Mouse (Mus musculus) hindbrain, postnatal 0 days (tissue): ENCODE measurements around the gene Opn4. TPM values are rescaled to one million over a fixed set of nuclear protein-coding genes. Genes with fewer than 3 reads are reported as not detected.
A peak's percentile ranks its signal among the peaks of the same experiment; 100 is the strongest.

Experiments
- ATAC-seq: fragments of 200-750 bp; cut with Nextera tagmentation; 2 replicates; pipeline ENCODE4 v1.8.0; 2017; ENCODE audit warnings: mild to moderate bottlenecking, moderate TSS enrichment, moderate library complexity
- DNase-seq: peaks from one replicate; pipeline ENCODE4 v3.0.0-alpha.2; 2015; ENCODE audit warnings: low spot score
- H3K27ac ChIP-seq: fragments of 300-500 bp; sonication (generic); 2 replicates; pipeline ENCODE4 v1.5.1; 2014; ENCODE audit warnings: mild to moderate bottlenecking
- H3K27me3 ChIP-seq: fragments of 300-500 bp; sonication (generic); 2 replicates; pipeline ENCODE4 v1.6.1; 2014; ENCODE audit warnings: low read length, mixed read lengths; ENCODE audit not compliant: insufficient read depth
- H3K36me3 ChIP-seq: fragments of 300-500 bp; sonication (generic); 2 replicates; pipeline ENCODE4 v1.6.1; 2014; ENCODE audit warnings: low read length, mixed read lengths; ENCODE audit not compliant: insufficient read depth
- H3K4me1 ChIP-seq: fragments of 300-500 bp; sonication (generic); 2 replicates; pipeline ENCODE4 v1.6.1; 2014; ENCODE audit warnings: antibody characterized with exemption, low read length, mixed read lengths; ENCODE audit not compliant: insufficient read depth
- H3K4me2 ChIP-seq: fragments of 300-500 bp; sonication (generic); 2 replicates; pipeline ENCODE4 v1.6.1; 2014; ENCODE audit warnings: low read depth, mild to moderate bottlenecking, low read length, moderate library complexity, mixed read lengths
- H3K4me3 ChIP-seq: fragments of 300-500 bp; sonication (generic); 2 replicates; pipeline ENCODE4 v1.5.1; 2014; ENCODE audit warnings: low read length
- H3K9ac ChIP-seq: fragments of 300-500 bp; sonication (generic); replicated peaks from 2 replicates; pipeline ENCODE4 v1.6.1; 2014; ENCODE audit warnings: mild to moderate bottlenecking, low read length, moderate library complexity, mixed read lengths
- H3K9me3 ChIP-seq: fragments of 300-500 bp; sonication (generic); 2 replicates; pipeline ENCODE4 v1.6.1; 2016; ENCODE audit warnings: low read length, mixed read lengths
- CTCF ChIP-seq: IDR thresholded peaks from 2 replicates; pipeline ENCODE4 v1.5.1; 2016; ENCODE audit warnings: antibody characterized with exemption, control low read depth, low read depth
- WGBS: fragments of 180-500 bp; shearing (Covaris S2); extraction: QIAGEN DNeasy Blood & Tissue Kit; methylation state at CpG from one replicate; pipeline ENCODE4 v1.1.7; 2014; 5-methylcytosine and 5-hydroxymethylcytosine counted together
- polyA plus RNA-seq: library from polyadenylated mRNA; unstranded; fragments of >200 nt; fragmentation: Nextera tagmentation; extraction: Ambion mirVana; gene quantifications from 2 replicates; pipeline ENCODE4 v1.2.1, GENCODE M21; 2015
- total RNA-seq: library from RNA; depleted of rRNA; stranded (reverse); fragments of >200 nt; gene quantifications from 2 replicates; pipeline ENCODE4 v1.2.3, GENCODE M21; 2014

Opn4 gene
- total and polyA plus RNA-seq, 2 experiments from 2014 or later = 0.14 TPM; not detected in 1

GRCm38 (mm10) chr14:34614551-34614950 is 14.6 kb upstream of the Opn4 start:
- TF ChIP-seq CTCF = no peak
- 0 out of 2 replicates have a peak, but pooled peaks cover 8% of the 10 kb centered on the region for H3K27me3 ChIP-seq
- H3K27ac ChIP-seq = no peak overlapping the region
- no peaks in the 10 kb centered on the region for H3K36me3 ChIP-seq
- peak overlapping the region; percentile 15 for H3K4me3 ChIP-seq
- WGBS = 15% methylated on average over 15 of the region's 15 CpGs
- H3K9ac ChIP-seq = no peak overlapping the region
- DNase-seq (no peak), ATAC-seq (no peak)
- H3K4me2 ChIP-seq = peak overlapping the region; percentile 51
- H3K4me1 ChIP-seq = no peaks in the 10 kb centered on the region
- no peaks in the 10 kb centered on the region for H3K9me3 ChIP-seq

- TF ChIP-seq CTCF = no peak
- H3K9ac ChIP-seq = no peak overlapping the region
Measured at GRCm38 (mm10) chr14:34613523-34613922, 13.6 kb upstream of the Opn4 start.

GRCm38 (mm10) chr14:34612222-34612621 is 12.3 kb upstream of the Opn4 start:
- Histone ChIP-seq H3K36me3 (no peaks in the 10 kb centered on the region), H3K9me3 (no peaks in the 10 kb centered on the region)

More at GRCm38 (mm10) chr14:34613523-34613922, 13.6 kb upstream of the Opn4 start:
- Histone ChIP-seq H3K36me3 (no peaks in the 10 kb centered on the region), H3K4me3 (no peak overlapping the region), H3K9me3 (no peaks in the 10 kb centered on the region), H3K27ac (no peak overlapping the region), H3K27me3 (0 out of 2 replicates have a peak, but pooled peaks cover 8% of the 10 kb centered on the region), H3K4me2 (no peak overlapping the region), H3K4me1 (no peaks in the 10 kb centered on the region)
- DNase-seq (no peak), ATAC-seq (no peak)
- 63% methylated on average over 6 of the region's 6 CpGs for WGBS

GRCm38 (mm10) chr14:34611591-34611990 is 11.6 kb upstream of the Opn4 start:
- no peaks in the 10 kb centered on the region for H3K36me3 ChIP-seq

More at GRCm38 (mm10) chr14:34612222-34612621, 12.3 kb upstream of the Opn4 start:
- Histone ChIP-seq H3K4me1 (no peaks in the 10 kb centered on the region), H3K27me3 (0 out of 2 replicates have a peak, but pooled peaks cover 8% of the 10 kb centered on the region), H3K9ac (no peak overlapping the region), H3K27ac (no peak overlapping the region), H3K4me3 (no peak overlapping the region), H3K4me2 (no peak overlapping the region)
- DNase-seq (peak; percentile 53), ATAC-seq (no peak)
- WGBS = 41% methylated on average over 4 of the region's 4 CpGs
- peak; percentile 54 for TF ChIP-seq CTCF

GRCm38 (mm10) chr14:34601910-34602309 is 2.0 kb upstream of the Opn4 start:
- 0 out of 2 replicates have a peak, but pooled peaks have one; percentile 18 for ATAC-seq
- Histone ChIP-seq H3K27me3 (no peaks in the 10 kb centered on the region), H3K4me3 (no peak overlapping the region), H3K4me1 (no peaks in the 10 kb centered on the region), H3K9ac (no peak overlapping the region), H3K4me2 (no peak overlapping the region), H3K9me3 (no peaks in the 10 kb centered on the region), H3K36me3 (no peaks in the 10 kb centered on the region), H3K27ac (no peak overlapping the region)
- no peak for TF ChIP-seq CTCF
- no peak for DNase-seq
- 98% methylated on average over 7 of the region's 7 CpGs for WGBS

More at GRCm38 (mm10) chr14:34611591-34611990, 11.6 kb upstream of the Opn4 start:
- 70% methylated on average over 4 of the region's 4 CpGs for WGBS
- Histone ChIP-seq H3K4me3 (no peak overlapping the region), H3K9ac (no peak overlapping the region), H3K4me2 (no peak overlapping the region), H3K9me3 (no peaks in the 10 kb centered on the region), H3K27ac (no peak overlapping the region), H3K27me3 (0 out of 2 replicates have a peak, but pooled peaks cover 8% of the 10 kb centered on the region), H3K4me1 (no peaks in the 10 kb centered on the region)
- ATAC-seq (no peak), DNase-seq (no peak)
- TF ChIP-seq CTCF = no peak

- DNase-seq = no peak
- Histone ChIP-seq H3K27me3 (no peaks in the 10 kb centered on the region), H3K36me3 (no peaks in the 10 kb centered on the region), H3K9me3 (no peaks in the 10 kb centered on the region), H3K4me3 (no peak overlapping the region), H3K9ac (no peak overlapping the region), H3K4me2 (no peak overlapping the region), H3K27ac (no peak overlapping the region), H3K4me1 (no peaks in the 10 kb centered on the region)
- TF ChIP-seq CTCF = peak; percentile 33
- no peak for ATAC-seq
- 81% methylated on average over 17 of the region's 17 CpGs for WGBS
Measured at GRCm38 (mm10) chr14:34595596-34596255, 4.2 kb downstream of the Opn4 start.
